Mouse (Mus musculus) heart, postnatal 0 days (tissue): ENCODE measurements at regions not wholly inside any gene's neighbourhood (a gene's known extent, or its start where the extent isn't known, plus 50 kb on each side); places are given as distances from the start of the nearest gene placed in this dataset.

Experiments used
- ATAC-seq: fragments of 200-750 bp; cut with Nextera tagmentation; 2 replicates; pipeline ENCODE4 v1.8.0; 2017; ENCODE audit warnings: low read depth, moderate number of reproducible peaks, moderate library complexity; ENCODE audit not compliant: insufficient read depth
- DNase-seq: peaks from one replicate; pipeline ENCODE4 v3.0.0-alpha.2; 2016; ENCODE audit warnings: low spot score
- H3K27ac ChIP-seq: fragments of 300-500 bp; sonication (generic); 2 replicates; pipeline ENCODE4 v1.5.1; 2014; ENCODE audit warnings: low read depth, mild to moderate bottlenecking
- H3K27me3 ChIP-seq: fragments of 300-500 bp; sonication (generic); 2 replicates; pipeline ENCODE4 v1.6.1; 2014; ENCODE audit warnings: low read length, mixed read lengths; ENCODE audit not compliant: control insufficient read depth, insufficient read depth
- H3K36me3 ChIP-seq: fragments of 300-500 bp; sonication (generic); replicated peaks from 2 replicates; pipeline ENCODE4 v1.6.1; 2014; ENCODE audit warnings: low read length, mixed read lengths; ENCODE audit not compliant: control insufficient read depth, insufficient read depth
- H3K4me1 ChIP-seq: fragments of 300-500 bp; sonication (generic); 2 replicates; pipeline ENCODE4 v1.6.1; 2014; ENCODE audit warnings: antibody characterized with exemption; ENCODE audit not compliant: control insufficient read depth, insufficient read depth
- H3K4me2 ChIP-seq: fragments of 300-500 bp; sonication (generic); 2 replicates; pipeline ENCODE4 v1.6.1; 2014; ENCODE audit warnings: low read depth, mild to moderate bottlenecking, low read length, moderate library complexity
- H3K4me3 ChIP-seq: fragments of 300-500 bp; sonication (generic); 2 replicates; pipeline ENCODE4 v1.5.1; 2014; ENCODE audit warnings: low read depth, low read length
- H3K9ac ChIP-seq: fragments of 300-500 bp; sonication (generic); replicated peaks from 2 replicates; pipeline ENCODE4 v1.6.1; 2014; ENCODE audit warnings: low read depth, low read length, mixed read lengths
- H3K9me3 ChIP-seq: fragments of 300-500 bp; sonication (generic); replicated peaks from 2 replicates; pipeline ENCODE4 v1.6.1; 2016; ENCODE audit warnings: low read length; ENCODE audit not compliant: control insufficient read depth
- CTCF ChIP-seq: IDR thresholded peaks from 2 replicates; pipeline ENCODE4 v1.5.1; 2016; ENCODE audit warnings: antibody characterized with exemption, control low read depth, low read depth
- EP300 ChIP-seq: IDR thresholded peaks from 2 replicates; pipeline ENCODE4 v1.6.1; 2016; ENCODE audit warnings: antibody characterized with exemption, low read depth
- WGBS: fragments of 180-500 bp; shearing (Covaris S2); extraction: QIAGEN DNeasy Blood & Tissue Kit; methylation state at CpG from one replicate; pipeline ENCODE4 v1.1.7; 2014; 5-methylcytosine and 5-hydroxymethylcytosine counted together

GRCm38 (mm10) chr5:133718187-133719078 lies 381.1 kb upstream of the Castor2 start:
- Histone ChIP-seq H3K27ac (no peak overlapping the region), H3K9ac (no peak overlapping the region), H3K4me3 (no peak overlapping the region), H3K27me3 (no peaks in the 10 kb centered on the region), H3K4me2 (no peak overlapping the region), H3K4me1 (no peaks in the 10 kb centered on the region), H3K36me3 (no peaks in the 10 kb centered on the region), H3K9me3 (no peaks in the 10 kb centered on the region)
- no peak for ATAC-seq
- 71% methylated on average over 10 of the region's 10 CpGs for WGBS
- no peak for TF ChIP-seq CTCF
- TF ChIP-seq EP300 = no peak
- no peak for DNase-seq

DNA sequence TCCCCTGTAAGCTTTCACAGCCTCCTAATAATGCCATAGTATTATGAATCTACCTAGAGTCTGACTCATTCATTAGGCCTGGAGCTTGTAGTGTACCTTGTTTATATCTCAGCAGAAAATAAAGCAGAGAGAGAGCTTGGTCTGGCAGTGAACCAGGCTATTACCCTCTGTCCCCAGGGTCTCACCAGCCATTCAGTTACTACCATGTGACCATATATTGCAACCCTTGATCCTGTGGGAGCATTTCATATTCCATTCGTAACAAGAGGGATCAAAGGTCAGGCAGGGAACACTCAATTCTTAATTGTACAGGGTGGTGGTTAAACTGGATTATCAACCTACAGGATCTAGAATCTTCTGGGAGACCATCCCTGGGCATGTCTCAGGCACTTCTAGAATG lies 383.7 kb upstream of the Castor2 start:
- Histone ChIP-seq H3K27me3 (no peaks in the 10 kb centered on the region), H3K4me1 (no peaks in the 10 kb centered on the region), H3K27ac (no peak overlapping the region), H3K36me3 (no peaks in the 10 kb centered on the region), H3K4me3 (no peak overlapping the region), H3K9ac (no peak overlapping the region), H3K4me2 (no peak overlapping the region), H3K9me3 (no peaks in the 10 kb centered on the region)
- 78% methylated on average over 1 of the region's 1 CpGs for WGBS
- ATAC-seq = no peak
- DNase-seq = no peak
- TF ChIP-seq EP300 = no peak
- TF ChIP-seq CTCF = no peak

DNA sequence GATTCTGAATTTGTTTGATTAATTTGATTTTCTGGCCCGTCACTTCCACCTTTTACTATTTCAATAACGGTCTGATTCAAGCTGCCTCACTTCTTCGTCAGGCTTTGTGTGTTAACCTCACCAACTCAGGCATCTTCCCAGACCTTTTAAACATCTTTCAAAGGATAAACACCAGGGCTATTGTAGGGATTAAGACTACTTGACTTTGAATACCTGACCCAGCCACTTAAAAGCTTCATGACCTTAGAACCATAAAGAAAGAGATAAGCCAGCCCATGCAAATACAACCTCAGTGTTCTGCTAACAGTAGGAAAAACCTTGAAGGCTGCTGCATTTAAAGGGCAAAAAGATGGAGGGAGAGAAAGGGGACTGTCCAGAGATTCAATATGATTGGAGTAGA lies 386.9 kb upstream of the Castor2 start:
- Histone ChIP-seq H3K4me1 (no peaks in the 10 kb centered on the region), H3K27me3 (no peaks in the 10 kb centered on the region), H3K36me3 (no peaks in the 10 kb centered on the region), H3K4me3 (no peak overlapping the region), H3K4me2 (no peak overlapping the region), H3K27ac (no peak overlapping the region), H3K9ac (no peak overlapping the region), H3K9me3 (no peaks in the 10 kb centered on the region)
- no peak for ATAC-seq
- WGBS = 66% methylated on average over 3 of the region's 3 CpGs
- TF ChIP-seq EP300 (no peak), CTCF (no peak)
- DNase-seq = no peak

DNA sequence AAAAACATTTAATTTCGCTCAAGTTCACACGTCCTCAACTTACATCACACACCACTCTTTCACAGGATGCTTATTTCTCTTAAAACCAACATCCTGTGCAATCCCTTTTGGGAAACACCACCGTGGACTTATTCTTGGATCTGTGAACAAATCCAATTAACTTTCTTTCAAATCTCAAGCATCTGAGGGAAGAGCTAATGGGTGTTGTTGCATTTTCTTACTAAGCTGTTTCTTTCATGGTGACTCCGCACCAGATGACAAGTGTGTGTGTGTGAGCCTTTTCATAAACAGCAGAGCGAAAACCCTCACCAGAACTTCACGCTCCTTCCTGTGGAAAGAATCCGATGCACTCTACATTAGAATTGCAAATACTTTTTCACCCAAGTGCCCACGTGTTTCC lies 390.6 kb upstream of the Castor2 start:
- H3K4me2 ChIP-seq = no peak overlapping the region
- no peak overlapping the region for H3K4me3 ChIP-seq
- whole genome bisulfite sequencing = 70% methylated on average over 8 of the region's 8 CpGs
- H3K9me3 ChIP-seq = no peaks in the 10 kb centered on the region
- no peaks in the 10 kb centered on the region for H3K36me3 ChIP-seq
- no peak for TF ChIP-seq EP300
- TF ChIP-seq CTCF = no peak
- H3K4me1 ChIP-seq = no peaks in the 10 kb centered on the region
- no peak overlapping the region for H3K9ac ChIP-seq
- H3K27ac ChIP-seq = no peak overlapping the region
- no peaks in the 10 kb centered on the region for H3K27me3 ChIP-seq
- DNase-seq (no peak), ATAC-seq (no peak)

GRCm38 (mm10) chr5:133686206-133686605 lies 413.3 kb upstream of the Castor2 start:
- Histone ChIP-seq H3K27me3 (no peaks in the 10 kb centered on the region), H3K9me3 (no peaks in the 10 kb centered on the region), H3K36me3 (no peaks in the 10 kb centered on the region), H3K4me1 (no peaks in the 10 kb centered on the region), H3K27ac (no peak overlapping the region), H3K4me2 (no peak overlapping the region), H3K9ac (no peak overlapping the region), H3K4me3 (no peak overlapping the region)
- no peak for TF ChIP-seq CTCF
- no peak for DNase-seq
- 87% methylated on average over 2 of the region's 2 CpGs for WGBS
- no peak for ATAC-seq

DNA sequence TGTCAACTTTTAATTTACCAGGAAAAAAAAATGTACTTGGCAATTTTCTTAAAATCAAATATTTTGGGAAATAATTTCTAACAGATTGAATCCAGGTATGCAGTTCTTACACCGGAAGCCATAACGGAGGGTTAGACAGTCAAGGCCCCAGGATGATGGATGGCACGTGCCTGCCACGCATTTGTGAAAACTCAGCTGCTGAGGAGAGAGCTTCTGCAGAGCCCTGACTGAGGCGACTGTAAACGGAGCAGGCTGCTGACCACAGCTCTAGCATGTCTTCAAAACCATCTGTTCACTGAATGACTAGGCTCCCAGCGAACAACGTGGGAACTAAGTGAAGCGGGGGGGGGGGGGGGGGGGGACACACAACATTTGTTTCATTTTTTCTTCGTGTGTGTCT lies 416.5 kb upstream of the Castor2 start:
- Histone ChIP-seq H3K36me3 (no peaks in the 10 kb centered on the region), H3K27ac (no peak overlapping the region), H3K9me3 (no peaks in the 10 kb centered on the region), H3K9ac (no peak overlapping the region), H3K4me1 (no peaks in the 10 kb centered on the region), H3K4me3 (no peak overlapping the region), H3K4me2 (no peak overlapping the region), H3K27me3 (no peaks in the 10 kb centered on the region)
- ATAC-seq (no peak), DNase-seq (no peak)
- TF ChIP-seq EP300 = no peak
- WGBS = 55% methylated on average over 10 of the region's 10 CpGs
